Mouse (Mus musculus) ES-E14 (cell line): ENCODE results near the gene Nbr1. TPM values are rescaled to one million over a fixed set of nuclear protein-coding genes. Genes with fewer than 3 reads are reported as not detected.
"Not testable (repeated sequence)": the region's sequence is repeated elsewhere in the genome, so short reads cannot be mapped to it uniquely, and the experiment has no call there.

Experiments
- DNase-seq: peaks from one replicate; pipeline ENCODE4 v3.0.0-alpha.2; 2013; ENCODE audit warnings: low read depth, low spot score
- H3K27ac ChIP-seq: 2 replicates; pipeline ENCODE4 v1.5.1; 2012; ENCODE audit warnings: low read depth, mild to moderate bottlenecking, low read length, moderate library complexity, mixed read lengths; ENCODE audit not compliant: poor library complexity, insufficient read depth, severe bottlenecking
- H3K36me3 ChIP-seq: 2 replicates; pipeline ENCODE4 v1.6.1; 2012; ENCODE audit warnings: mild to moderate bottlenecking, low read length, moderate library complexity, mixed read lengths; ENCODE audit not compliant: control insufficient read depth, poor library complexity, insufficient read depth, severe bottlenecking
- H3K4me1 ChIP-seq, 2 experiments: fragments of 150-350 bp in 1 of 2; sonication (generic) in 1 of 2; 2 replicates each; pipeline ENCODE4 v1.6.1; 2012; ENCODE audit warnings: low read length in 2 of 2, mild to moderate bottlenecking in 1 of 2, mixed read lengths in 1 of 2; ENCODE audit not compliant: control insufficient read depth in 2 of 2, insufficient read depth in 2 of 2, poor library complexity in 1 of 2
- H3K4me3 ChIP-seq, 2 experiments: fragments of 150-350 bp in 1 of 2; sonication (generic) in 1 of 2; 2 replicates each; pipeline ENCODE4 v1.5.1; 2012; ENCODE audit warnings: low read length in 2 of 2, low read depth in 1 of 2, mild to moderate bottlenecking in 1 of 2, mixed read lengths in 1 of 2; ENCODE audit not compliant: insufficient read depth in 1 of 2, poor library complexity in 1 of 2, severe bottlenecking in 1 of 2
- H3K9ac ChIP-seq: 2 replicates; pipeline ENCODE4 v1.6.1; 2012; ENCODE audit warnings: low read depth, mild to moderate bottlenecking, low read length, mixed read lengths; ENCODE audit not compliant: poor library complexity, insufficient read depth, severe bottlenecking
- H3K9me3 ChIP-seq: fragments of 150-350 bp; sonication (generic); 2 replicates; pipeline ENCODE4 v1.6.1; 2012; ENCODE audit warnings: low read depth, mild to moderate bottlenecking, low read length; ENCODE audit not compliant: control insufficient read depth, insufficient read depth
- CHD2 ChIP-seq: IDR thresholded peaks from 2 replicates; pipeline ENCODE4 v1.6.1; 2014; ENCODE audit warnings: mild to moderate bottlenecking, low read depth, low read length, inconsistent platforms
- HCFC1 ChIP-seq: IDR thresholded peaks from 2 replicates; pipeline ENCODE4 v1.6.1; 2012; ENCODE audit warnings: low read length, inconsistent platforms, borderline replicate concordance; ENCODE audit not compliant: insufficient read depth
- MAFK ChIP-seq: IDR thresholded peaks from 2 replicates; pipeline ENCODE4 v1.6.1; 2014; ENCODE audit warnings: mild to moderate bottlenecking, low read depth, low read length, inconsistent platforms; ENCODE audit not compliant: insufficient read depth
- ZC3H11A ChIP-seq: IDR thresholded peaks from 2 replicates; pipeline ENCODE4 v1.6.1; 2012; ENCODE audit warnings: low read depth, mild to moderate bottlenecking, inconsistent platforms, low read length, borderline replicate concordance
- ZNF384 ChIP-seq: IDR thresholded peaks from 2 replicates; pipeline ENCODE4 v1.6.1; 2012; ENCODE audit warnings: low read depth, low read length, inconsistent platforms
- in situ Hi-C, 2 experiments: fragments of 600-800 bp; cut with MboI; formaldehyde crosslinking; loops; one replicate each; pipeline ENCODE4 v1.15.1; 2025; ENCODE audit warnings: low sequenced_read_pairs in 2 of 2, inconsistent platforms in 1 of 2; ENCODE audit not compliant: unreplicated experiment in 2 of 2
- total RNA-seq: library from RNA; depleted of rRNA; stranded (reverse); fragments of 300-350 nt; gene quantifications from 2 replicates; pipeline ENCODE4 v1.2.3, GENCODE M21; 2012; rRNA removed

The Nbr1 gene
- total RNA-seq, 1 experiment, result 101 TPM

GRCm38 (mm10) chr11:101626649-101626994 is 74.7 kb downstream of the Nbr1 start:
- Histone ChIP-seq H3K36me3 (peaks cover 17% of the 10 kb centered on the region), H3K4me3 (peak overlapping the region; percentile 4 to 34), H3K9ac (peak overlapping the region; percentile 74), H3K9me3 (peaks cover 7% of the 10 kb centered on the region; the same call in 1 of the 2 replicates), H3K4me1 (peaks cover 0 to 3% of the 10 kb centered on the region in 2 experiments; a peak in 2 of 4 replicates), H3K27ac (peak overlapping the region; percentile 81)
- TF ChIP-seq CHD2 (no peak), MAFK (no peak), HCFC1 (no peak), ZNF384 (no peak), ZC3H11A (no peak)
- in situ Hi-C loops, result no loop called here
- DNase-seq, result no peak

DNA sequence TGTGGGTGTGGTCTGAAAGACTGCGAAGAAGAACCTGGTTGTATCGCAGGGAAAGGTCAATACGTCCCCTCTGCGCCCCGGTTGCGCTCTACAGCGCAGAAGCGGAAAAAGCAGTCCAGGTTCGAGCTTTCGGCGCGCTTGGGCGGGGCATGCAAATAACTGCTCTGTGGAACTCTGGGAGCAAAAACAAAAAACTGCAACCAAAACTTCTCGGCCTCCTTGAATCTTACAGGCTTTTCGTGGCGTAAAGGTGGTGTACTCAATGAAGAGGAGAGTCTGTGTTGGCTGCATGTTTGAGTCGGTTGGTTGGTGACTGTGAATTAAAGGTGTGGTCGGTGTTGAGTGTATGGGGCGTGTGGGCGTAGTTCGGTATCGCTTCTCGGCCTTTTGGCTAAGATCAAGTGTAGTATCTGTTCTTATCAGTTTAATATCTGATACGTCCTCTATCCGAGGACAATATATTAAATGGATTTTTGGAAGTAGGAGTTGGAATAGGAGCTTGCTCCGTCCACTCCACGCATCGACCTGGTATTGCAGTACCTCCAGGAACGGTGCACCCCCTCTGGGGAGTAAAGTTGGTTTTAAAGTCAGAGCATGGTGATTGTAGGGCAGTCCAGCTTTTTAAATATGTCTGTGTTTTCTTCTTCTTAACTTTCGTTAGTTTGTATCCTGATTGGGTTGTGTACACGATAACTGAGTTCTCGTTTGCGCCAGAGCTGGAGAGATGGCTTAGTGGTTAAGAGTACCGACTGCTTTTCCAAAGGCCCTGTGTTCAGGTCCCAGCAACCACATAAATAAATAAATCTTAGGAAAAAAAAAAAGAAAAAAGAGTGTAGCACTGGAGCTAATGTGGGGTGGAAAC is 75.3 kb downstream of the Nbr1 start, which contains the start of gene Rdm1:
Rdm1 (plus strand) TSS at position 201 of the 862 bp plus-strand sequence.
- peak within 1 kb of the TSS; percentile 61 to 67 for H3K4me3 ChIP-seq
- peaks cover 21% of the 10 kb centered on the region for H3K36me3 ChIP-seq
- peak; percentile 94 for DNase-seq
- H3K9ac ChIP-seq, result peak within 1 kb of the TSS; percentile 87
- H3K9me3 ChIP-seq, result peaks cover 3% of the 10 kb centered on the region; the same call in 1 of the 2 replicates
- peak; percentile 90 for TF ChIP-seq ZNF384
- no peak for TF ChIP-seq ZC3H11A
- TF ChIP-seq HCFC1, result peak; percentile 62; the same call in 1 of the 2 replicates
- H3K4me1 ChIP-seq, result peaks cover 0 to 3% of the 10 kb centered on the region in 2 experiments; a peak in 2 of 4 replicates
- in situ Hi-C loops, result no loop called here
- peak within 1 kb of the TSS; percentile 100 for H3K27ac ChIP-seq

- H3K9me3 ChIP-seq, result peaks cover 2% of the 10 kb centered on the region; the same call in 1 of the 2 replicates
- H3K9ac ChIP-seq, result peak overlapping the region; percentile 87
- peak overlapping the region; percentile 61 to 67 for H3K4me3 ChIP-seq
- peaks cover 23% of the 10 kb centered on the region for H3K36me3 ChIP-seq
- peak; percentile 90 for DNase-seq
- peak overlapping the region; percentile 100 for H3K27ac ChIP-seq
- TF ChIP-seq HCFC1 (no peak), MAFK (no peak), CHD2 (no peak), ZNF384 (no peak), ZC3H11A (no peak)
- in situ Hi-C loops, result no loop called here
- peaks cover 0 to 5% of the 10 kb centered on the region in 2 experiments; a peak in 2 of 4 replicates for H3K4me1 ChIP-seq
These were observed 76.1 kb downstream of the Nbr1 start for GRCm38 (mm10) chr11:101627857-101628559.

- H3K27ac ChIP-seq, DNase-seq, in situ Hi-C loops, H3K4me1 ChIP-seq, H3K9me3 ChIP-seq: not testable (repeated sequence)
- H3K36me3 ChIP-seq, result peaks cover 31% of the 10 kb centered on the region
- H3K9ac ChIP-seq, result peak overlapping the region; percentile 35; the same call in 1 of the 2 replicates
- peak overlapping the region in 1 of 2 experiments; percentile 61; a peak in 2 of 4 replicates for H3K4me3 ChIP-seq
These were observed 76.9 kb downstream of the Nbr1 start for GRCm38 (mm10) chr11:101628733-101629417.

Other genes starting within 250 kb of the Nbr1 start
- 80.6 and 89.2 TPM in 2 replicates for gene Becn1, start 249.9 kb upstream of the Nbr1 start, total RNA-seq
- gene Psme3, start 235.9 kb upstream of the Nbr1 start, total RNA-seq, result 40.0 and 57.0 TPM in 2 replicates
- gene Aoc2, start 227.1 kb upstream of the Nbr1 start, total RNA-seq, result 4.6 and 5.0 TPM in 2 replicates
- gene Aoc3, start 221.5 kb upstream of the Nbr1 start, total RNA-seq, result 0.62 and 0.95 TPM in 2 replicates
- gene G6pc, start 184.6 kb upstream of the Nbr1 start, total RNA-seq, result not detected in 2 replicates
- 73.2 and 79.4 TPM in 2 replicates for gene Aarsd1, start 134.5 kb upstream of the Nbr1 start, total RNA-seq
- gene Gm27029, start 127.4 kb upstream of the Nbr1 start, total RNA-seq, result 1.3 and 5.4 TPM in 2 replicates
- 6.9 and 7.6 TPM in 2 replicates for gene Rundc1, start 127.1 kb upstream of the Nbr1 start, total RNA-seq
- gene Ptges3l, start 126.8 kb upstream of the Nbr1 start, total RNA-seq, result 3.2 and 3.4 TPM in 2 replicates
- 1,298 and 1,307 TPM in 2 replicates for gene Rpl27, start 109.9 kb upstream of the Nbr1 start, total RNA-seq
- 5.0 and 9.1 TPM in 2 replicates for gene Ifi35, start 103.7 kb upstream of the Nbr1 start, total RNA-seq
- 8.9 and 10.4 TPM in 2 replicates for gene Rnd2, start 87.2 kb upstream of the Nbr1 start, total RNA-seq
- gene Vat1, start 85.9 kb upstream of the Nbr1 start, total RNA-seq, result 41.9 and 57.5 TPM in 2 replicates
- gene Brca1, start 194 bp upstream of the Nbr1 start, total RNA-seq, result 61.1 and 63.5 TPM in 2 replicates
- 5.8 and 7.0 TPM in 2 replicates for gene Tmem106a, start 30.1 kb downstream of the Nbr1 start, total RNA-seq
- not detected in 2 replicates for gene Gm11634, start 47.1 kb downstream of the Nbr1 start, total RNA-seq
- gene Rdm1, start 75.0 kb downstream of the Nbr1 start, total RNA-seq, result 81.1 and 99.0 TPM in 2 replicates
- gene Arl4d, start 113.4 kb downstream of the Nbr1 start, total RNA-seq, result 11.2 and 13.8 TPM in 2 replicates
- 43.6 and 51.7 TPM in 2 replicates for gene Dhx8, start 180.8 kb downstream of the Nbr1 start, total RNA-seq
- 78.8 and 84.0 TPM in 2 replicates for gene Etv4, start 233.2 kb downstream of the Nbr1 start, total RNA-seq